Comparison of ENCODE assay signal across 11 mouse cellular contexts in the genomic region with DNA sequence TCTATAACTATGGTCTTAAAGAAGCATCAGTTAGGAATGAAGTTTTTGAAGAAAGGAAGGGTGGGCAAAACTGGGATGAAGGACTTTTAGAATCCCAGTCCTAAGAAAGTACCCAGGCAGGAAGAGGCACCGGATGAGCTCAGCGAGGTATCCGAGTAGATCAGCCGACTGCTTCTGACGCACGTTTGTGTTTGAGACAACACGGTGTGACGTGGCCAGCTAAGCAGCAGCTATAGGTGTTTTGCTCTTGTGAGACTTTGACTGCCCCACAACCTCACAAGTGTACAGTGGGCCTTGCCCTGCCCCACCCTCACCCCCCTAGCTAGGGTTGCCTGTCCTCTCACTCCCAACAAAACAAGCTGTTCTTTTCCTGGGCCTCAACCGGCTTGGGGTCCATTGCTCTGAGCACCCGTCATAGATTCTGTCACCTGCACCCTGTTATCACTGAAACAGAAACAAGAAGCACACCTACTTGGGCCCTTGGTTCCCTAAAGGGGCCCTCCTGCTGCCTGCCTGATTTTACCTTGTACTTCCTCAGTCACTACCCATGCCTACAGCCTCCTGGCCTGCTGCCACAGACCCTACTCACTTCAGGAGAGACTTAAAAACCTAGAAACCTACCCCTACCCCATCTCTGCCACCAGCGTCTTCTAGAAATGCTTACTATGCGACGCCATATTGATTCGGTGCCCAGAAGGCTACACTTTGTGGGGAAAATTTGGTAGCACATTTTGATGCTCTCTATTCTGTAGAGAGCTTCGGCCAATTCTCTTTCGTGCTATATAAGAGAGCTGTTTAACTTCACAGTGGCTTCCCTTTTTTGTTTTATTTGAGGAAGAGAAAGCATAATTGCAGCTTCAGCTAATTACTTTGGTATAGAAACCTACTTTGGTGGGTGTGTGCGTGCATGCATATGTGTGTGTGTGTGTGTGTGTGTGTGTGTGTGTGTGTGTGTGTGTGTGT. TPM values are rescaled to one million over a fixed set of nuclear protein-coding genes. Genes with fewer than 3 reads are reported as not detected.
A peak's percentile ranks its signal among the peaks of the same experiment; 100 is the strongest.
DNase-seq lines count a peak whose midpoint lies in the region; ATAC-seq lines count a peak whose summit lies in the region.
"Had no signal": no experiment of that assay in that cellular context is flagged by ENCODE, and none has a peak within 500 bp of the region (broad histone marks: within the 10 kb centered on the region; RNA-seq: fewer than 3 reads in every experiment).

No protein-coding gene starts in this region.

- no peak for DNase-seq in kidney, postnatal 4 days
- no peak for DNase-seq in intestine, embryonic 14.5 days (ENCODE audit: low spot score)
- no peak for DNase-seq in right cerebral cortex, postnatal 36 days (ENCODE audit: low spot score in 2 of 2)
- no peak for DNase-seq in right cerebral cortex, postnatal 10 days (ENCODE audit: low spot score in 2 of 2)
- no peak for DNase-seq in left cerebral cortex, postnatal 4 days
- DNase-seq: adrenal gland, adult 2 months; cerebellum, postnatal 36 days; layer of hippocampus, adult 9-11 months had no signal

- 88% methylated on average over 17 of the region's 17 CpGs for WGBS in kidney, embryonic 14.5 days
- 79% methylated on average over 17 of the region's 17 CpGs for WGBS in intestine, embryonic 14.5 days
- WGBS in neural tube, embryonic 15.5 days = 88% methylated on average over 17 of the region's 17 CpGs

- no peak overlapping the region for H3K4me2 ChIP-seq in kidney, embryonic 14.5 days (replicated peaks; ENCODE audit: low read depth, low read length)
- no peak overlapping the region for H3K4me2 ChIP-seq in intestine, embryonic 14.5 days (ENCODE audit: low read length)
- H3K4me2 ChIP-seq in neural tube, embryonic 15.5 days = no peak overlapping the region

- no peak overlapping the region for H3K9ac ChIP-seq in kidney, embryonic 14.5 days (ENCODE audit: low read depth, low read length)
- H3K9ac ChIP-seq in intestine, embryonic 14.5 days (ENCODE audit: low read length) = no peak overlapping the region
- H3K9ac ChIP-seq in neural tube, embryonic 15.5 days (replicated peaks) = no peak overlapping the region

- H3K4me1 ChIP-seq in kidney, embryonic 14.5 days (ENCODE audit: control insufficient read depth, insufficient read depth, low read length) = peaks cover 33% of the 10 kb centered on the region
- peaks cover 26% of the 10 kb centered on the region for H3K4me1 ChIP-seq in brown adipose tissue, adult 24 weeks (ENCODE audit: control insufficient read depth, insufficient read depth, insufficient read length, low read length)
- peaks cover 24% of the 10 kb centered on the region for H3K4me1 ChIP-seq in intestine, embryonic 14.5 days (replicated peaks; ENCODE audit: control insufficient read depth, insufficient read depth, low read length)
- H3K4me1 ChIP-seq in neural tube, embryonic 15.5 days = peaks cover 29% of the 10 kb centered on the region

- ATAC-seq in kidney, embryonic 14.5 days (ENCODE audit: low FRiP score, low TSS enrichment) = no peak
- no peak for ATAC-seq in intestine, embryonic 14.5 days (replicated peaks; ENCODE audit: low FRiP score, low TSS enrichment, low read depth)
- ATAC-seq in neural tube, embryonic 15.5 days (ENCODE audit: low FRiP score) = no peak

- H3K27ac ChIP-seq in kidney, embryonic 14.5 days (ENCODE audit: low read depth, low read length) = peak overlapping the region; percentile 89; the same call in 1 of the 2 replicates
- H3K27ac ChIP-seq in brown adipose tissue, adult 24 weeks (replicated peaks; ENCODE audit: low read depth, low read length) = peak overlapping the region; percentile 84
- H3K27ac ChIP-seq in intestine, embryonic 14.5 days (ENCODE audit: low read depth) = peak overlapping the region; percentile 95
- H3K27ac ChIP-seq in neural tube, embryonic 15.5 days (replicated peaks) = peak overlapping the region; percentile 14; the same call in 1 of the 2 replicates

- no peak overlapping the region for H3K4me3 ChIP-seq in kidney, embryonic 14.5 days (ENCODE audit: low read length)
- H3K4me3 ChIP-seq in brown adipose tissue, adult 24 weeks (ENCODE audit: insufficient read depth, low read depth, low read length) = no peak overlapping the region
- H3K4me3 ChIP-seq in intestine, embryonic 14.5 days (ENCODE audit: low read depth, low read length) = no peak overlapping the region
- H3K4me3 ChIP-seq in neural tube, embryonic 15.5 days (replicated peaks) = no peak overlapping the region

- peaks cover 9% of the 10 kb centered on the region; the same call in 1 of the 2 replicates for H3K36me3 ChIP-seq in kidney, embryonic 14.5 days (ENCODE audit: control insufficient read depth, insufficient read depth, low read length)
- peaks cover 26% of the 10 kb centered on the region for H3K36me3 ChIP-seq in intestine, embryonic 14.5 days (ENCODE audit: control insufficient read depth, insufficient read depth, low read length)
- H3K36me3 ChIP-seq in neural tube, embryonic 15.5 days = peaks cover 11% of the 10 kb centered on the region

- H3K9me3 ChIP-seq in kidney, embryonic 14.5 days (ENCODE audit: control insufficient read depth, low read length) = no peaks in the 10 kb centered on the region
- no peaks in the 10 kb centered on the region for H3K9me3 ChIP-seq in intestine, embryonic 14.5 days (ENCODE audit: control insufficient read depth, low read length)
- H3K9me3 ChIP-seq in neural tube, embryonic 15.5 days (replicated peaks) = no peaks in the 10 kb centered on the region

- intact Hi-C loops in left cerebral cortex, postnatal 4 days (cut with DNase I) = no loop called here

- H3K27me3 ChIP-seq in kidney, embryonic 14.5 days (ENCODE audit: control insufficient read depth, insufficient read depth, low read length) = no peaks in the 10 kb centered on the region
- H3K27me3 ChIP-seq in intestine, embryonic 14.5 days (replicated peaks; ENCODE audit: control insufficient read depth, insufficient read depth, low read length) = no peaks in the 10 kb centered on the region
- H3K27me3 ChIP-seq in neural tube, embryonic 15.5 days (replicated peaks) = no peaks in the 10 kb centered on the region

RNA-seq across cellular contexts. Expression of a gene that starts 39.5 kb away (rescaled TPM):
- polyA plus RNA-seq in kidney, embryonic 14.5 days (2014; fragmentation: Nextera tagmentation; extraction: Ambion mirVana) = 1.5 and 2.6 TPM in 2 replicates
- polyA plus RNA-seq in brown adipose tissue, adult 24 weeks (2012; ENCODE audit: insufficient read depth, insufficient read length, missing spikeins) = 1.4 and 3.2 TPM in 2 replicates
- polyA plus RNA-seq in intestine, embryonic 14.5 days (2014; fragmentation: Nextera tagmentation; extraction: Ambion mirVana) = 2.7 and 2.8 TPM in 2 replicates
- polyA plus RNA-seq in neural tube, embryonic 15.5 days (2015; fragmentation: Nextera tagmentation; extraction: Ambion mirVana) = 1.3 and 1.4 TPM in 2 replicates
- 1 to 10 TPM; 6.2 to 6.5 TPM for total RNA-seq in left cerebral cortex, postnatal 4 days (2021)

Comparison
In these comparisons a context has a peak if more than half of its experiments do, and no peak if none do; other contexts are left out.
1. H3K27ac ChIP-seq: peak in every context shown above with its lines; median percentile 95 in intestine, embryonic 14.5 days; 89 in kidney, embryonic 14.5 days; 84 in brown adipose tissue, adult 24 weeks; 14 in neural tube, embryonic 15.5 days.